Mouse (Mus musculus): ENCODE data around the gene Ak5.

DNA sequence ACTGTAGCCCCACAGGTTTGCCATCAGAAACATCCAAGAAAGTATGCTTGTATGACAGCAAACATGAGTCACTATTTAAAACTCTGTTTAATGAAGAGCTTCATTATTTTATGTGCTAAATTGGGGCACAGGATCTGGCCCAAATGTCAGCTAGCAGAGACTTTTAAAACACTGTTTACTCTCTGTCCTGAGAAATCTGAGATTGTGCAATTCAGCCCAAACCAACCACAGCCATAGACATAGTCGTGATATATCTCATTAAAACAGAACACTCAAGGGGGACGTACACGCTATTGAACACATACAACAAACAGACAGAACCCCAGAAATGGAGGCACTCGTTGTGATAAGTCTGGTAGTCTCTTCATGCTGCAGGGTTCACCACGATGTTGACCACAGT, 177.7 kb downstream of the Ak5 start:
- TF ChIP-seq CTCF (IDR thresholded peaks at IDR 0.05; ENCODE audit: borderline replicate concordance, extremely low read depth, insufficient read depth, insufficient read length) = no peak
- no peak for TF ChIP-seq POLR2A (IDR thresholded peaks at IDR 0.05; ENCODE audit: borderline replicate concordance, extremely low read depth, insufficient read depth, insufficient read length, poor library complexity, severe bottlenecking)

Data from brain, embryonic 14.5 days (tissue).